Comparison of ENCODE assay signal across 19 mouse cellular contexts in genomic region chr12:85647955-85648354, GRCm38 (mm10). TPM values are rescaled to one million over a fixed set of nuclear protein-coding genes. Genes with fewer than 3 reads are reported as not detected.
DNase-seq lines count a peak whose midpoint lies in the region; ATAC-seq and TF ChIP-seq lines count a peak whose summit lies in the region.
"Had no signal": no experiment of that assay in that cellular context is flagged by ENCODE, and none has a peak within 500 bp of the region (broad histone marks: within the 10 kb centered on the region; RNA-seq: fewer than 3 reads in every experiment).

No protein-coding gene starts in this region.

- DNase-seq in midbrain, embryonic 14.5 days, result no peak
- DNase-seq in gastrocnemius, postnatal 25 days, result no peak
- DNase-seq in heart, postnatal 10 days, result no peak
- DNase-seq: forebrain, postnatal 0 days; liver, embryonic 13.5 days; right cerebral cortex, postnatal 4 days had no signal

- no peaks in the 10 kb centered on the region; the same call in 1 of the 2 replicates for H3K4me1 ChIP-seq in liver, embryonic 16.5 days (ENCODE audit: control insufficient read depth, low read depth, low read length)
- H3K4me1 ChIP-seq in liver, embryonic 12.5 days, result no peaks in the 10 kb centered on the region
- H3K4me1 ChIP-seq in bone marrow macrophage, adult 2 months (ENCODE audit: control insufficient read depth, insufficient read depth, low read length), result peaks cover 27% of the 10 kb centered on the region
- H3K4me1 ChIP-seq in midbrain, embryonic 14.5 days (ENCODE audit: control insufficient read depth, insufficient read depth, low read length), result no peaks in the 10 kb centered on the region
- H3K4me1 ChIP-seq: embryonic facial prominence, embryonic 15.5 days; forebrain, embryonic 12.5 days; hindbrain, embryonic 10.5 days; hindbrain, embryonic 15.5 days; liver, embryonic 13.5 days; midbrain, embryonic 15.5 days had no signal

- H3K27me3 ChIP-seq in liver, embryonic 16.5 days (ENCODE audit: control insufficient read depth, insufficient read depth, low read depth, low read length), result no peaks in the 10 kb centered on the region
- H3K27me3 ChIP-seq in liver, embryonic 12.5 days (replicated peaks), result no peaks in the 10 kb centered on the region
- no peaks in the 10 kb centered on the region for H3K27me3 ChIP-seq in midbrain, embryonic 14.5 days (ENCODE audit: control insufficient read depth, insufficient read depth, low read length)
- H3K27me3 ChIP-seq: CH12.LX; embryonic facial prominence, embryonic 15.5 days; forebrain, embryonic 12.5 days; heart, embryonic 12.5 days; hindbrain, embryonic 15.5 days; liver, embryonic 13.5 days; lung, embryonic 15.5 days; midbrain, embryonic 15.5 days had no signal

- WGBS in liver, embryonic 16.5 days (ENCODE audit: insufficient replicate concordance), result 23% methylated on average over 1 of the region's 1 CpGs
- 22% methylated on average over 1 of the region's 1 CpGs for WGBS in liver, embryonic 12.5 days (ENCODE audit: insufficient replicate concordance)
- 0% methylated on average over 1 of the region's 1 CpGs for WGBS in macrophage (ENCODE audit: missing documents)
- WGBS in midbrain, embryonic 14.5 days, result 97% methylated on average over 1 of the region's 1 CpGs

- peak overlapping the region; percentile 50; the same call in 1 of the 2 replicates for H3K27ac ChIP-seq in liver, embryonic 16.5 days (ENCODE audit: low read length)
- no peak overlapping the region for H3K27ac ChIP-seq in liver, embryonic 12.5 days
- peak overlapping the region; percentile 21 for H3K27ac ChIP-seq in bone marrow macrophage, adult 2 months (ENCODE audit: insufficient read depth, low read depth, low read length)
- peak overlapping the region; percentile 49 for H3K27ac ChIP-seq in macrophage
- no peak overlapping the region for H3K27ac ChIP-seq in midbrain, embryonic 14.5 days (replicated peaks; ENCODE audit: low read depth, low read length)
- H3K27ac ChIP-seq: embryonic facial prominence, embryonic 10.5 days; embryonic facial prominence, embryonic 15.5 days; forebrain, embryonic 12.5 days; hindbrain, embryonic 10.5 days; hindbrain, embryonic 15.5 days; liver, embryonic 13.5 days; lung, embryonic 15.5 days; midbrain, embryonic 15.5 days had no signal

- H3K9me3 ChIP-seq in liver, embryonic 16.5 days (replicated peaks; ENCODE audit: control insufficient read depth, low read length), result no peaks in the 10 kb centered on the region
- H3K9me3 ChIP-seq in liver, embryonic 12.5 days (replicated peaks), result no peaks in the 10 kb centered on the region
- H3K9me3 ChIP-seq in midbrain, embryonic 14.5 days (ENCODE audit: control insufficient read depth, low read length), result no peaks in the 10 kb centered on the region
- H3K9me3 ChIP-seq: embryonic facial prominence, embryonic 15.5 days; forebrain, embryonic 12.5 days; heart, embryonic 12.5 days; hindbrain, embryonic 10.5 days; hindbrain, embryonic 15.5 days; liver, embryonic 13.5 days; lung, embryonic 15.5 days; midbrain, embryonic 15.5 days had no signal

- TF ChIP-seq CTCF in bone marrow macrophage, adult 2 months (IDR thresholded peaks at IDR 0.05; ENCODE audit: low read depth, low read length), result no peak

- ATAC-seq in liver, embryonic 16.5 days (ENCODE audit: low read depth), result no peak
- no peak for ATAC-seq in liver, embryonic 12.5 days
- ATAC-seq in midbrain, embryonic 14.5 days (ENCODE audit: low FRiP score, low TSS enrichment), result no peak
- ATAC-seq: forebrain, postnatal 0 days; midbrain, embryonic 15.5 days had no signal

- H3K79me2 ChIP-seq in macrophage (ENCODE audit: inconsistent target), result no peaks in the 10 kb centered on the region

- H3K4me2 ChIP-seq in liver, embryonic 16.5 days (ENCODE audit: low read depth, low read length), result no peak overlapping the region
- no peak overlapping the region for H3K4me2 ChIP-seq in liver, embryonic 12.5 days
- H3K4me2 ChIP-seq in midbrain, embryonic 14.5 days (ENCODE audit: low read length), result no peak overlapping the region
- H3K4me2 ChIP-seq: embryonic facial prominence, embryonic 15.5 days; forebrain, embryonic 12.5 days; heart, embryonic 12.5 days; hindbrain, embryonic 15.5 days; liver, embryonic 13.5 days; lung, embryonic 15.5 days; midbrain, embryonic 15.5 days had no signal

- intact Hi-C loops in heart, postnatal 10 days (cut with DNase I), result loop anchor here (1.0 kb wide), 1 partner anchor 151 kb away; no protein-coding TSS in a partner anchor

- H3K9ac ChIP-seq in liver, embryonic 16.5 days (ENCODE audit: low read depth, low read length), result no peak overlapping the region
- no peak overlapping the region for H3K9ac ChIP-seq in liver, embryonic 12.5 days
- H3K9ac ChIP-seq in midbrain, embryonic 14.5 days (replicated peaks; ENCODE audit: low read length), result no peak overlapping the region
- H3K9ac ChIP-seq: embryonic facial prominence, embryonic 15.5 days; forebrain, embryonic 12.5 days; forebrain, postnatal 0 days; heart, embryonic 12.5 days; hindbrain, embryonic 15.5 days; liver, embryonic 13.5 days; lung, embryonic 15.5 days; midbrain, embryonic 15.5 days had no signal

- no peak overlapping the region for H3K4me3 ChIP-seq in liver, embryonic 16.5 days (ENCODE audit: low read depth, low read length)
- no peak overlapping the region for H3K4me3 ChIP-seq in liver, embryonic 12.5 days
- H3K4me3 ChIP-seq in bone marrow macrophage, adult 2 months (ENCODE audit: insufficient read depth, low read length), result no peak overlapping the region
- no peak overlapping the region for H3K4me3 ChIP-seq in macrophage (ENCODE audit: inconsistent target)
- no peak overlapping the region for H3K4me3 ChIP-seq in midbrain, embryonic 14.5 days (replicated peaks; ENCODE audit: low read depth, low read length)
- H3K4me3 ChIP-seq: embryonic facial prominence, embryonic 10.5 days; embryonic facial prominence, embryonic 15.5 days; forebrain, embryonic 12.5 days; heart, embryonic 12.5 days; hindbrain, embryonic 10.5 days; hindbrain, embryonic 15.5 days; liver, embryonic 13.5 days; lung, embryonic 15.5 days; midbrain, embryonic 15.5 days had no signal

- no peaks in the 10 kb centered on the region for H3K36me3 ChIP-seq in liver, embryonic 16.5 days (ENCODE audit: control insufficient read depth, insufficient read depth)
- H3K36me3 ChIP-seq in liver, embryonic 12.5 days, result no peaks in the 10 kb centered on the region
- no peaks in the 10 kb centered on the region for H3K36me3 ChIP-seq in macrophage (ENCODE audit: inconsistent target)
- H3K36me3 ChIP-seq in midbrain, embryonic 14.5 days (ENCODE audit: control insufficient read depth, insufficient read depth, low read length), result no peaks in the 10 kb centered on the region
- H3K36me3 ChIP-seq: embryonic facial prominence, embryonic 10.5 days; embryonic facial prominence, embryonic 15.5 days; forebrain, embryonic 12.5 days; hindbrain, embryonic 10.5 days; hindbrain, embryonic 15.5 days; liver, embryonic 13.5 days; lung, embryonic 15.5 days; midbrain, embryonic 15.5 days had no signal

- no peak for TF ChIP-seq POLR2A in bone marrow macrophage, adult 2 months (IDR thresholded peaks at IDR 0.05; ENCODE audit: borderline replicate concordance, low read depth, low read length)

RNA-seq across cellular contexts. Expression of gene Batf, which starts 38.5 kb away (rescaled TPM):
- 2.5 and 4.0 TPM in 2 replicates for polyA plus RNA-seq in liver, embryonic 16.5 days (2015; fragmentation: Nextera tagmentation; extraction: Ambion mirVana)
- 4.6 and 5.2 TPM in 2 replicates for polyA plus RNA-seq in liver, embryonic 12.5 days (2016; fragmentation: Nextera tagmentation; extraction: Ambion mirVana)
- 10.9 and 11.9 TPM in 2 replicates for polyA plus RNA-seq in bone marrow macrophage, adult 2 months (2012; ENCODE audit: insufficient read depth, insufficient read length, missing spikeins)
- total RNA-seq in macrophage (2018; cell fraction: chromatin; rRNA removed), result 100 to 1,000 TPM in 12 of 26 experiments, 10 to 100 TPM in 14; 18.3 to 354 (median 86.2) TPM
- 100 to 1,000 TPM in 14 of 26 experiments, 10 to 100 TPM in 12; 18.9 to 249 (median 102) TPM for total RNA-seq in macrophage (2018; cell fraction: cytosol; rRNA removed)
- total RNA-seq in macrophage (2018; cell fraction: nucleus; rRNA removed), result 100 to 1,000 TPM in 10 of 26 experiments, 10 to 100 TPM in 16; 12.2 to 203 (median 79.5) TPM
- polyA plus RNA-seq in macrophage (2018), result 11.9 to 29.8 TPM (median 21.9 TPM) in 3 replicates
- polyA plus RNA-seq in midbrain, embryonic 14.5 days (2014; fragmentation: Nextera tagmentation; extraction: Ambion mirVana), result 0.68 TPM in 1 of 2 replicates, not detected in the other
- total RNA-seq in gastrocnemius, postnatal 25 days (2021), result under 1 TPM in 1 of 2 experiments, not detected in 1; 0.29 TPM
- 1 to 10 TPM in 1 of 2 experiments, under 1 TPM in 1; 0.93 to 1.1 TPM for total RNA-seq in heart, postnatal 10 days (2021)
- total RNA-seq: forebrain, postnatal 0 days had no signal

RNA-seq across cellular contexts. Expression of gene Jdp2, which starts 49.1 kb away (rescaled TPM):
- polyA plus RNA-seq in liver, embryonic 16.5 days (2015; fragmentation: Nextera tagmentation; extraction: Ambion mirVana), result 0.12 TPM in 1 of 2 replicates, not detected in the other
- 0.17 and 0.25 TPM in 2 replicates for polyA plus RNA-seq in liver, embryonic 12.5 days (2016; fragmentation: Nextera tagmentation; extraction: Ambion mirVana)
- polyA plus RNA-seq in bone marrow macrophage, adult 2 months (2012; ENCODE audit: insufficient read depth, insufficient read length, missing spikeins), result 8.8 and 9.5 TPM in 2 replicates
- total RNA-seq in macrophage (2018; cell fraction: chromatin; rRNA removed), result 100 to 1,000 TPM in 11 of 26 experiments, 10 to 100 TPM in 13, 1 to 10 TPM in 2; 5.1 to 753 (median 54.6) TPM
- total RNA-seq in macrophage (2018; cell fraction: cytosol; rRNA removed), result 100 to 1,000 TPM in 5 of 26 experiments, 10 to 100 TPM in 15, 1 to 10 TPM in 6; 6.1 to 312 (median 15.1) TPM
- 100 to 1,000 TPM in 9 of 26 experiments, 10 to 100 TPM in 16, 1 to 10 TPM in 1; 5.7 to 459 (median 64.5) TPM for total RNA-seq in macrophage (2018; cell fraction: nucleus; rRNA removed)
- 7.6 to 16.1 TPM (median 12.0 TPM) in 3 replicates for polyA plus RNA-seq in macrophage (2018)
- 0.68 and 1.1 TPM in 2 replicates for polyA plus RNA-seq in midbrain, embryonic 14.5 days (2014; fragmentation: Nextera tagmentation; extraction: Ambion mirVana)
- total RNA-seq in gastrocnemius, postnatal 25 days (2021), result 1 to 10 TPM; 5.4 to 6.8 TPM
- total RNA-seq in heart, postnatal 10 days (2021), result 10 to 100 TPM; 12.6 to 20.2 TPM

Comparison
In these comparisons a context has a peak if more than half of its experiments do, and no peak if none do; other contexts are left out.
1. H3K27ac ChIP-seq: peak in liver, embryonic 16.5 days (single experiment), bone marrow macrophage, adult 2 months (single experiment) and macrophage (single experiment); none in liver, embryonic 12.5 days (single experiment) and midbrain, embryonic 14.5 days (single experiment).